Mouse (Mus musculus): ENCODE data around the gene Noxa1.
A peak's percentile ranks its signal among the peaks of the same experiment; 100 is the strongest.

Gene Noxa1

GRCm38 (mm10) chr2:25098005-25098615 lies 3.2 kb upstream of the Noxa1 start:
- no peak for DNase-seq (ENCODE audit: low spot score in 2 of 2)

GRCm38 (mm10) chr2:25094785-25095108 lies 202 bp downstream of the Noxa1 start:
- no peak for DNase-seq (ENCODE audit: low spot score in 2 of 2)

GRCm38 (mm10) chr2:25088636-25089035 lies 6.3 kb downstream of the Noxa1 start:
- no peak for DNase-seq (ENCODE audit: low spot score in 2 of 2)

GRCm38 (mm10) chr2:25087842-25088241 lies 7.1 kb downstream of the Noxa1 start:
- DNase-seq (ENCODE audit: low spot score in 2 of 2): no peak

GRCm38 (mm10) chr2:25085571-25085970 lies 9.4 kb downstream of the Noxa1 start:
- DNase-seq (ENCODE audit: low spot score in 2 of 2): no peak

GRCm38 (mm10) chr2:25083697-25084096 lies 11.3 kb downstream of the Noxa1 start:
- DNase-seq (ENCODE audit: low spot score in 2 of 2): no peak

GRCm38 (mm10) chr2:25080076-25080475 lies 14.9 kb downstream of the Noxa1 start, which contains the start of gene Entpd8:
TSS of gene Entpd8 (plus strand) at chr2:25080304.
- no peak for DNase-seq (ENCODE audit: low spot score in 2 of 2)

GRCm38 (mm10) chr2:25078967-25079366 lies 16.0 kb downstream of the Noxa1 start:
- no peak for DNase-seq (ENCODE audit: low spot score in 2 of 2)

GRCm38 (mm10) chr2:25075506-25075905 lies 19.4 kb downstream of the Noxa1 start:
- no peak for DNase-seq (ENCODE audit: low spot score in 2 of 2)

- DNase-seq (ENCODE audit: low spot score in 2 of 2): no peak
Observed at GRCm38 (mm10) chr2:25072398-25072797, 22.6 kb downstream of the Noxa1 start.

- no peak for DNase-seq (ENCODE audit: low spot score in 2 of 2)
Observed at GRCm38 (mm10) chr2:25069537-25069936, 25.4 kb downstream of the Noxa1 start.

- no peak for DNase-seq (ENCODE audit: low spot score in 2 of 2)
Observed at GRCm38 (mm10) chr2:25066552-25066951, 28.4 kb downstream of the Noxa1 start.

GRCm38 (mm10) chr2:25065537-25065936 lies 29.4 kb downstream of the Noxa1 start:
- DNase-seq (ENCODE audit: low spot score in 2 of 2): no peak

GRCm38 (mm10) chr2:25064285-25064684 lies 30.7 kb downstream of the Noxa1 start:
- DNase-seq (ENCODE audit: low spot score in 2 of 2): no peak

- DNase-seq (ENCODE audit: low spot score in 2 of 2): no peak
Observed at GRCm38 (mm10) chr2:25063523-25063922, 31.4 kb downstream of the Noxa1 start.

GRCm38 (mm10) chr2:25058926-25059325 lies 36.0 kb downstream of the Noxa1 start:
- DNase-seq (ENCODE audit: low spot score in 2 of 2): no peak

- DNase-seq (ENCODE audit: low spot score in 2 of 2): no peak
Observed at GRCm38 (mm10) chr2:25055409-25056155, 39.4 kb downstream of the Noxa1 start.

GRCm38 (mm10) chr2:25055068-25055405 lies 39.9 kb downstream of the Noxa1 start:
- no peak for DNase-seq (ENCODE audit: low spot score in 2 of 2)

- peak; percentile 26 to 65 for DNase-seq (ENCODE audit: low spot score in 2 of 2)
Observed at GRCm38 (mm10) chr2:25054221-25055067, 40.5 kb downstream of the Noxa1 start, which contains the start of gene Nsmf. TSS of gene Nsmf (plus strand) at chr2:25054355.

GRCm38 (mm10) chr2:25053101-25053500 lies 41.8 kb downstream of the Noxa1 start:
- DNase-seq (ENCODE audit: low spot score in 2 of 2): no peak

GRCm38 (mm10) chr2:25051450-25051849 lies 43.5 kb downstream of the Noxa1 start:
- DNase-seq (ENCODE audit: low spot score in 2 of 2): no peak

- DNase-seq (ENCODE audit: low spot score in 2 of 2): no peak
Observed at GRCm38 (mm10) chr2:25050921-25051320, 44.0 kb downstream of the Noxa1 start.

GRCm38 (mm10) chr2:25040089-25040488 lies 54.9 kb downstream of the Noxa1 start:
- DNase-seq (ENCODE audit: low spot score in 2 of 2): no peak
